Mouse (Mus musculus) liver, embryonic 14.5 days (tissue): ENCODE measurements at regions not wholly inside any gene's neighbourhood (a gene's known extent, or its start where the extent isn't known, plus 50 kb on each side); places are given as distances from the start of the nearest gene placed in this dataset.

Experiments
- CTCF ChIP-seq: IDR thresholded peaks from 2 replicates; pipeline ENCODE4 v1.5.1; 2016; ENCODE audit warnings: antibody characterized with exemption, low read depth, control low read depth
- EP300 ChIP-seq: IDR thresholded peaks from 2 replicates; pipeline ENCODE4 v1.6.1; 2016; ENCODE audit warnings: antibody characterized with exemption, low read depth

DNA sequence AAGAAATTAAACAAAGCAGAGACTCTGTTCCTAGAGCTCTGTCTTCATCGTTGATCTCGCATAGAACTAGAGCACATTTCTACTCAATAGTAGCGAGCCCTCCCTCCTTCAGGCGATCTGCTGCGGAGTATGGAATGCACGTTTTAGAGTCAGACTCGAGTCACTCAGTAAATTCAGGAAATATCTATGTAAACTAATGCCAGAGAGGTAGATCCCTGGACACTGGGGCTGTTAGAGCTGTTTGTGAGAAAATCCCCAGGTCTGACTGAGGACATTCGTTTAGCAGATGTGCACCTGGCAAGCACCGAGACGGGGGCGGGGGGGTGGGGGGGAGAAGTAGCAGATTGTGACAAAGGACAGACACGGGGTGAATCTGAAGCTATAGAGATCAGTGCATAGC lies 226.0 kb upstream of the Dkk2 start:
- TF ChIP-seq CTCF (no peak), EP300 (no peak)
